Mouse (Mus musculus): ENCODE results near the gene Olfr419.

DNA sequence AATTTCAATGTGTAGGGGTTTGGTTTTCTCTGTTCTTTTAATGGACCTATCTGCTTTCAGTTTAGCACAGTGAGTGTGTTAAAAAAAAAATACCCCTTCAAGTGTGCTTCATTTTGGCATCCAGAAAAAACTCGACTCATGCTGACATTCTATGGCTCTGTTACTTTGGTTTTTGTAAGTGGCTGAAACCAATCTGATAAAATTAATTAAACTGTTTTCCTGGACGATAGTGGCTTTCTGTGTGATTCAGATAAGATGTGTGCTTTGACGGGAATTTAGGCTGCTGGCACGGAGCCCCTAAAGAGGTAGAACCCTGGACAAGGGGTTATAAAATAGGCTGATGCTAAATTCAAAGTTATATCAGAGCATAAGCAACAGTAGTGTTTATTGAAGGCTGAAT, 17.3 kb upstream of the Olfr419 start:
- TF ChIP-seq MYOG (IDR thresholded peaks at IDR 0.05; ENCODE audit: control insufficient read depth, extremely low read depth, insufficient read length), result no peak
- no peak for TF ChIP-seq CTCF (IDR thresholded peaks at IDR 0.05; ENCODE audit: control insufficient read depth, insufficient read depth, insufficient read length)

Data from C2C12 (cell line).